Mouse (Mus musculus) ES-CJ7 (cell line): Measurements from ENCODE around the gene Ctsk.
"Not testable (repeated sequence)": the region's sequence is repeated elsewhere in the genome, so short reads cannot be mapped to it uniquely, and the experiment has no call there.

Source experiments
- DNase-seq: peaks from one replicate; pipeline ENCODE4 v3.0.0; 2011; ENCODE audit warnings: low read depth, low spot score

The Ctsk gene

GRCm38 (mm10) chr3:95524673-95525072, 25.6 kb downstream of the Ctsk start:
- no peak for DNase-seq

DNA sequence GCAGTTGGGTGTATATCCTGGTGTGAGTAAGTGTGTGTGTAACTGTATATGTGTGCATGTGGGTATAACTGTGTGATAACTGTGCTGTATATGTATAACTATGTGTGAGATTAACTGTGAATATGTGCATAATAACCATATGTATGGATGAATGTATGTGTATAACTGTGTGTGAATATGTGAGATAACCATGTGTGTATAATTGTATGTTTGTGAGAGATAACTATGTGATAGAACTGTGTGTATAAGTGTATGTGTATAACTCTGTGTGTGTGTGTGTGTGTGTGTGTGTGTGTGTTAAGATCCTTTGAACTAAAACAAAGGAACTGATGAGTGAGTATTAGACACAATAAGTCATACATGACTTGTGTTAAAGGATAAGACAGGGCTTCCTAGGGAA, 27.1 kb downstream of the Ctsk start:
- no peak for DNase-seq

GRCm38 (mm10) chr3:95526622-95527211, 27.7 kb downstream of the Ctsk start, which contains the start of gene Ctss:
Gene Ctss (plus strand): TSS chr3:95526786.
- no peak for DNase-seq

- DNase-seq, result no peak
These were observed 30.8 kb downstream of the Ctsk start for GRCm38 (mm10) chr3:95529814-95530213.

DNA sequence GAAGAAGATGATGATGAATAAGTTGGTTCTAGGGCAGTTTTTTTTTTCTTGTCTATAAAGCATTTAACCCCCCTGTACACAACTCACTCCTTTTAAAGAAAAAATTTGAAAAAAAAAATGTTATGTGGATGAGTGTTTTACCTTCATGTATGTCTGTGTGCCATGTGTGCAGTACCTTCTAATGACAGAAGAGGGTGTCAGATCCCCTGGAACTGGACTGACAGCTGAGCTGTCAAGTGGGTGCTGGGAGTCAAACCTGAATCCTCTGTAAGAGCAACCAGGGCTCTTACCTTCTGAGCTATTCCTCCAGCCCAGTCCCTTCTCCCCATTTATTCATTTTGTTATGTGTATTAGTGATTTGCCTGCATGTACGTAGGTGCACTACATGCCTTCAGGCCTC, 32.0 kb downstream of the Ctsk start:
- DNase-seq, result peak; percentile 40

DNA sequence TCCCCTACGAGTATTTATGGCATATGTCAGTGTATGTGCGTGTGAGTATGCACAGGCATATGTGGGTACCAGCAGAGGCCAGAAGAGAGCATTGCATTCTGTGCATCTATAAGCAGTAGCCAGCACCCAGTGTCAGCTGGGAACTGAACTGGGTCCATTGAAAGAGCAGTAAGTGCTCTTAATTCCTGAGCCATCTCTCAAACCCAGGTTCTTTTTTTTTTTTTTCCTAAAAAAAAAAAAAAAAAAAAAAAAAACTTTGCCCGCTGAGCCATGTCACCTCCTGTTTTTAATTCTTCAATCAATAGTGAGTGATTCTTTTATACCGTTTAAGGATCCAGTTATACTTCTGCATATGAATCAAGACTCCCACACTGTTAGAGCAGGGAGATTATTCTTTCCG, 34.3 kb downstream of the Ctsk start:
- DNase-seq, result no peak

GRCm38 (mm10) chr3:95534927-95535326, 35.9 kb downstream of the Ctsk start:
- DNase-seq, result no peak

DNA sequence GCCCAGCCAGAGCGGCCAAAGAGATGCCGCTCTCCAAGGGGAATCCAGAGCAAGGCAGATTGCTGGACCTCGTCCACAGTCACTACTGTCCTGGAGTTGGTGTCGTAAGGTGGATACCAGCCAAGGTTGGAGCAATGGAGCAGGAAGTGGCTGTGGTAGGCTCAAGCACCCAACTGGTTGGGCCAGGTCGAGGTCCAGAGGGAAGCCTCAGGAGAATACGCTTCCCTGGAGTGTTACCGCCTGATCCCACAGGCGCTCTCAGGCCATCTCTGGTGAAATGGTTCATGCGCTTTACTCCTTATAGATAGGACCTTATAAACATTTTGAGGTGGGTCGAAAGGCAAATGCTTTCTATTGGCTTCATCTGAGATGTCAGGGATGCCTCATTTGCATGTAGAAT, 39.9 kb downstream of the Ctsk start:
- DNase-seq, result no peak

DNA sequence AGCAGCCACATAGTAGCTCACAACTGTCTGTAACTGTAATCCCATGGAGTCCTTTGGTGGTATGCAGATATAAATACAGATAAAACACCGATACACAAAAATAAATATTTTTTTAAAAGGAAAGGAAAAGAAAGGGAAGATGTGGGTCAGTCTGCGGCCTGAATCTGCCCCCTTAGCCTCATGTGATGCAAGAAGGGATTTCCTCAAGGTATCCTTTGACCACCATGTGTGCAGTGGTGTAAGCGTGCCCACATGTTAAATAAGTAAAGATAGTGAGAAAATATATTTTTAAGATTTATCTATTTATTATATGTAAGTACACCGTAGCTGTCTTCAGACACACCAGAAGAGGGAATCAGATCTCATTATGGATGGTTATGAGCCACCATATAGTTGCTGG, 40.8 kb downstream of the Ctsk start:
- no peak for DNase-seq

GRCm38 (mm10) chr3:95541186-95541585, 42.1 kb downstream of the Ctsk start:
- DNase-seq, result not testable (repeated sequence)

- no peak for DNase-seq
These were observed 43.1 kb downstream of the Ctsk start for GRCm38 (mm10) chr3:95542171-95542570.

GRCm38 (mm10) chr3:95542981-95543380, 43.9 kb downstream of the Ctsk start:
- DNase-seq, result no peak

GRCm38 (mm10) chr3:95550176-95550575, 51.1 kb downstream of the Ctsk start:
- no peak for DNase-seq

DNA sequence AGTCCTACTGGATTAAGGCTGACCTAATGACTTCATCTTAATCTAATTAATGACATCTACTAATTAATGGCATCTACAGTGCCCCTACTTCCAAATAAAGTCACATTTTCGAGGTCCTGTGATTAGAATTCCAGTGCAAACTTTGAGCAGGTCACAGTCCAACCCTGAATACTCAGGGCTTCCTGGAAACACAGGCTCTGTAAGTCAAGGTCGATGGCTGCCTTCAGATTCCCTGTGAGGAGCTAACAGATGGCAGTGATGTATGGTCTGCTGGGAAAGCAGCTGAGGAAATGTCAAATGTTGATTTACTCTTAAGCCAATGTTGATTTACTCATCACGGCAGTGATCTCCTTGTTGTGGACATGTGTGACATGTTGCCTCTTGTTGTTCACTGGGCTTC, 54.9 kb downstream of the Ctsk start:
- DNase-seq, result no peak
